Mouse (Mus musculus) ovary, adult 18-20 months (tissue): ENCODE data around the gene Dnal1.

Experiments used
- DNase-seq: peaks from one replicate; pipeline ENCODE4 v3.0.0; 2022; ENCODE audit warnings: low spot score, mixed read lengths

Gene Dnal1

GRCm38 (mm10) chr12:84128576-84128975 is 14.4 kb downstream of the Dnal1 start:
- DNase-seq: no peak

GRCm38 (mm10) chr12:84129931-84130330 is 15.8 kb downstream of the Dnal1 start:
- DNase-seq: no peak

- no peak for DNase-seq
Observed at GRCm38 (mm10) chr12:84132265-84132664, 18.1 kb downstream of the Dnal1 start.

- DNase-seq: no peak
Observed at GRCm38 (mm10) chr12:84137131-84137530, 23.0 kb downstream of the Dnal1 start.

GRCm38 (mm10) chr12:84140135-84140534 is 26.0 kb downstream of the Dnal1 start:
- no peak for DNase-seq

GRCm38 (mm10) chr12:84141271-84141670 is 27.1 kb downstream of the Dnal1 start:
- DNase-seq: no peak

GRCm38 (mm10) chr12:84142281-84143050 is 28.3 kb downstream of the Dnal1 start:
- no peak for DNase-seq

- peak; percentile 66 for DNase-seq
Observed at GRCm38 (mm10) chr12:84147954-84148621, 33.9 kb downstream of the Dnal1 start, which contains the start of gene Pnma1. Gene Pnma1 (minus strand): TSS chr12:84148489.

GRCm38 (mm10) chr12:84148622-84149012 is 34.5 kb downstream of the Dnal1 start:
- no peak for DNase-seq

GRCm38 (mm10) chr12:84149971-84150370 is 35.8 kb downstream of the Dnal1 start:
- DNase-seq: no peak

GRCm38 (mm10) chr12:84150976-84151375 is 36.8 kb downstream of the Dnal1 start:
- no peak for DNase-seq

- no peak for DNase-seq
Observed at GRCm38 (mm10) chr12:84151911-84152310, 37.7 kb downstream of the Dnal1 start.

- DNase-seq: no peak
Observed at GRCm38 (mm10) chr12:84152352-84153190, 38.4 kb downstream of the Dnal1 start.

- DNase-seq: no peak
Observed at GRCm38 (mm10) chr12:84153414-84153813, 39.2 kb downstream of the Dnal1 start.

- no peak for DNase-seq
Observed at GRCm38 (mm10) chr12:84154786-84155522, 40.8 kb downstream of the Dnal1 start.

GRCm38 (mm10) chr12:84155523-84155871 is 41.3 kb downstream of the Dnal1 start:
- no peak for DNase-seq

- no peak for DNase-seq
Observed at GRCm38 (mm10) chr12:84156210-84156609, 42.0 kb downstream of the Dnal1 start.

- no peak for DNase-seq
Observed at GRCm38 (mm10) chr12:84158156-84158555, 44.0 kb downstream of the Dnal1 start.

GRCm38 (mm10) chr12:84160491-84160890 is 46.3 kb downstream of the Dnal1 start:
- DNase-seq: no peak

- DNase-seq: no peak
Observed at GRCm38 (mm10) chr12:84161116-84161515, 47.0 kb downstream of the Dnal1 start.

- no peak for DNase-seq
Observed at GRCm38 (mm10) chr12:84161616-84162433, 47.7 kb downstream of the Dnal1 start.
